Comparison of ENCODE assay signal across 14 mouse cellular contexts in genomic region chr5:64816290-64816973, GRCm38 (mm10). TPM values are rescaled to one million over a fixed set of nuclear protein-coding genes. Genes with fewer than 3 reads are reported as not detected.
DNase-seq lines count a peak whose midpoint lies in the region; ATAC-seq and TF ChIP-seq lines count a peak whose summit lies in the region.
"Had no signal": no experiment of that assay in that cellular context is flagged by ENCODE, and none has a peak within 500 bp of the region (broad histone marks: within the 10 kb centered on the region; RNA-seq: fewer than 3 reads in every experiment).

No protein-coding gene starts in this region.

- no peaks in the 10 kb centered on the region for H3K27me3 ChIP-seq in heart, embryonic 14.5 days (ENCODE audit: control insufficient read depth, insufficient read depth, low read length)
- H3K27me3 ChIP-seq in lung, embryonic 15.5 days = no peaks in the 10 kb centered on the region
- H3K27me3 ChIP-seq in stomach, postnatal 0 days (ENCODE audit: control insufficient read depth, insufficient read depth, low read length) = no peaks in the 10 kb centered on the region
- H3K27me3 ChIP-seq: forebrain, embryonic 13.5 days; liver, embryonic 15.5 days had no signal

- intact Hi-C loops in heart, postnatal 14 days (cut with DNase I) = loop anchor here (2.0 kb wide), 1 partner anchor 50 kb away; no protein-coding TSS in a partner anchor

- WGBS in heart, embryonic 14.5 days = 55% methylated on average over 15 of the region's 15 CpGs
- WGBS in lung, embryonic 15.5 days = 39% methylated on average over 15 of the region's 15 CpGs
- WGBS in lung, adult 2 months = 36% methylated on average over 15 of the region's 15 CpGs
- WGBS in stomach, postnatal 0 days = 37% methylated on average over 15 of the region's 15 CpGs

- no peak for TF ChIP-seq POLR2A in lung, adult 2 months (IDR thresholded peaks at IDR 0.05; ENCODE audit: borderline replicate concordance, extremely low read depth, low read depth, low read length)
- TF ChIP-seq POLR2A in embryonic fibroblast, embryonic 13.5 days (IDR thresholded peaks at IDR 0.05; ENCODE audit: low read depth, low read length) = no peak

- no peak overlapping the region for H3K9ac ChIP-seq in heart, embryonic 14.5 days (ENCODE audit: low read length)
- no peak overlapping the region for H3K9ac ChIP-seq in lung, embryonic 15.5 days
- H3K9ac ChIP-seq in stomach, postnatal 0 days (ENCODE audit: low read length) = no peak overlapping the region; the same call in 1 of the 2 replicates
- H3K9ac ChIP-seq: forebrain, embryonic 13.5 days; liver, embryonic 15.5 days had no signal

- TF ChIP-seq CTCF in lung, adult 2 months (IDR thresholded peaks at IDR 0.05; ENCODE audit: insufficient read depth, low read length) = no peak
- no peak for TF ChIP-seq CTCF in embryonic fibroblast, embryonic 13.5 days (IDR thresholded peaks at IDR 0.05; ENCODE audit: borderline replicate concordance, insufficient read depth, low read length)
- TF ChIP-seq CTCF in stomach, postnatal 0 days (IDR thresholded peaks at IDR 0.05; ENCODE audit: low read depth) = no peak

- H3K9me3 ChIP-seq in heart, embryonic 14.5 days (ENCODE audit: control insufficient read depth, low read length) = no peaks in the 10 kb centered on the region
- H3K9me3 ChIP-seq in lung, embryonic 15.5 days = no peaks in the 10 kb centered on the region
- no peaks in the 10 kb centered on the region for H3K9me3 ChIP-seq in stomach, postnatal 0 days (ENCODE audit: control insufficient read depth, low read length)
- H3K9me3 ChIP-seq: forebrain, embryonic 13.5 days; liver, embryonic 15.5 days; midbrain, embryonic 10.5 days had no signal

- peaks cover 19 to 48% of the 10 kb centered on the region in 2 experiments for H3K4me1 ChIP-seq in heart, embryonic 14.5 days (ENCODE audit: control insufficient read depth in 2 of 2, insufficient read depth in 2 of 2, low read length in 2 of 2)
- peaks cover 57% of the 10 kb centered on the region for H3K4me1 ChIP-seq in lung, embryonic 15.5 days
- H3K4me1 ChIP-seq in lung, adult 2 months (ENCODE audit: control insufficient read depth, insufficient read depth, low read length) = peaks cover 25% of the 10 kb centered on the region
- peaks cover 22% of the 10 kb centered on the region for H3K4me1 ChIP-seq in embryonic fibroblast, embryonic 13.5 days (ENCODE audit: control insufficient read depth, insufficient read depth, low read length)
- peaks cover 12% of the 10 kb centered on the region; the same call in 1 of the 2 replicates for H3K4me1 ChIP-seq in stomach, postnatal 0 days (replicated peaks; ENCODE audit: control insufficient read depth, insufficient read depth)

- H3K4me2 ChIP-seq in heart, embryonic 14.5 days (ENCODE audit: low read length) = no peak overlapping the region
- H3K4me2 ChIP-seq in lung, embryonic 15.5 days = no peak overlapping the region
- H3K4me2 ChIP-seq in stomach, postnatal 0 days (replicated peaks; ENCODE audit: low read depth) = no peak overlapping the region
- H3K4me2 ChIP-seq: forebrain, embryonic 13.5 days had no signal

- no peak for DNase-seq in heart, postnatal 14 days
- no peak for DNase-seq in lung, adult 2 months
- no peak for DNase-seq in stomach, postnatal 0 days (ENCODE audit: low spot score)
- DNase-seq in right cerebral cortex, adult 18-20 months = no peak
- DNase-seq: gastrocnemius, postnatal 36 days; spleen, adult 18-20 months; thymus, postnatal 4 days had no signal

- peak overlapping the region; percentile 33 to 42; a peak in 3 of 4 replicates for H3K27ac ChIP-seq in heart, embryonic 14.5 days (replicated peaks in 1 of 2; ENCODE audit: control insufficient read depth in 1 of 2, insufficient read depth in 1 of 2, low read depth in 2 of 2, low read length in 2 of 2)
- H3K27ac ChIP-seq in lung, embryonic 15.5 days = peak overlapping the region; percentile 45
- peak overlapping the region; percentile 22; the same call in 1 of the 2 replicates for H3K27ac ChIP-seq in embryonic fibroblast, embryonic 13.5 days (ENCODE audit: insufficient read depth, low read length)
- H3K27ac ChIP-seq in stomach, postnatal 0 days (replicated peaks) = peak overlapping the region; percentile 75
- H3K27ac ChIP-seq: forebrain, embryonic 13.5 days; hindbrain, postnatal 0 days; liver, embryonic 15.5 days had no signal

- ATAC-seq in heart, embryonic 14.5 days (ENCODE audit: insufficient number of reproducible peaks, insufficient read depth, low FRiP score, low read depth) = no peak
- no peak; the same call in 1 of the 2 replicates for ATAC-seq in lung, embryonic 15.5 days (ENCODE audit: borderline replicate concordance, extremely low read depth, low FRiP score, low TSS enrichment)
- no peak for ATAC-seq in stomach, postnatal 0 days (ENCODE audit: low FRiP score, low TSS enrichment)
- ATAC-seq: hindbrain, postnatal 0 days had no signal

- no peak for TF ChIP-seq EP300 in stomach, postnatal 0 days (optimal IDR thresholded peaks at IDR 0.05)

- peaks cover 54% of the 10 kb centered on the region for H3K36me3 ChIP-seq in heart, embryonic 14.5 days (ENCODE audit: control insufficient read depth, insufficient read depth, low read length)
- peaks cover 42% of the 10 kb centered on the region for H3K36me3 ChIP-seq in lung, embryonic 15.5 days
- H3K36me3 ChIP-seq in stomach, postnatal 0 days (ENCODE audit: control insufficient read depth, insufficient read depth, low read length) = peaks cover 10% of the 10 kb centered on the region

- no peak overlapping the region for H3K4me3 ChIP-seq in heart, embryonic 14.5 days (ENCODE audit: control insufficient read depth in 1 of 2, insufficient read depth in 1 of 2, low read depth in 1 of 2, low read length in 2 of 2)
- no peak overlapping the region for H3K4me3 ChIP-seq in lung, embryonic 15.5 days
- no peak overlapping the region for H3K4me3 ChIP-seq in lung, adult 2 months (replicated peaks; ENCODE audit: extremely low read depth, low read depth, low read length)
- H3K4me3 ChIP-seq in embryonic fibroblast, embryonic 13.5 days (ENCODE audit: insufficient read depth, low read length) = no peak overlapping the region
- H3K4me3 ChIP-seq in stomach, postnatal 0 days (ENCODE audit: low read depth, low read length) = no peak overlapping the region
- H3K4me3 ChIP-seq: forebrain, embryonic 13.5 days; liver, embryonic 15.5 days; midbrain, embryonic 10.5 days had no signal

RNA-seq across cellular contexts. Expression of gene Klf3, which starts 13.2 kb away (rescaled TPM):
- polyA plus RNA-seq in heart, embryonic 14.5 days (2014; fragmentation: Nextera tagmentation; extraction: Ambion mirVana) = 51.9 and 52.1 TPM in 2 replicates
- total RNA-seq in heart, postnatal 14 days (2021) = 10 to 100 TPM; 61.8 to 77.4 TPM
- polyA plus RNA-seq in lung, embryonic 15.5 days (2015; fragmentation: Nextera tagmentation; extraction: Ambion mirVana) = 67.2 and 68.7 TPM in 2 replicates
- polyA plus RNA-seq in lung, adult 2 months (2012; rRNA removed) = 113 and 129 TPM in 2 replicates
- polyA plus RNA-seq in embryonic fibroblast, embryonic 13.5 days (2011; ENCODE audit: insufficient read length, low read depth, missing spikeins) = 105 and 107 TPM in 2 replicates
- 97.5 and 101 TPM in 2 replicates for polyA plus RNA-seq in stomach, postnatal 0 days (2015; fragmentation: Nextera tagmentation; extraction: Ambion mirVana)

Comparison
In these comparisons a context has a peak if more than half of its experiments do, and no peak if none do; other contexts are left out.
1. H3K27ac ChIP-seq: peak in every context shown above with its lines; median percentile 75 in stomach, postnatal 0 days; 45 in lung, embryonic 15.5 days; 38 in heart, embryonic 14.5 days; 22 in embryonic fibroblast, embryonic 13.5 days.